Mouse (Mus musculus) ES-CJ7 (cell line): ENCODE measurements around the gene Zfp692.
"Not testable (repeated sequence)": the region's sequence is repeated elsewhere in the genome, so short reads cannot be mapped to it uniquely, and the experiment has no call there.

ENCODE experiments used
- DNase-seq: peaks from one replicate; pipeline ENCODE4 v3.0.0; 2011; ENCODE audit warnings: low read depth, low spot score

Gene Zfp692

GRCm38 (mm10) chr11:58306860-58307308, at the start of gene Zfp692:
Zfp692 (plus strand) TSS chr11:58307069.
- DNase-seq = peak; percentile 98

GRCm38 (mm10) chr11:58257816-58258215, 49.1 kb upstream of the Zfp692 start:
- no peak for DNase-seq

GRCm38 (mm10) chr11:58260156-58260555, 46.7 kb upstream of the Zfp692 start:
- no peak for DNase-seq

GRCm38 (mm10) chr11:58261826-58262225, 45.0 kb upstream of the Zfp692 start:
- no peak for DNase-seq

- no peak for DNase-seq
These were observed 44.5 kb upstream of the Zfp692 start for GRCm38 (mm10) chr11:58262336-58262735.

GRCm38 (mm10) chr11:58263516-58263915, 43.4 kb upstream of the Zfp692 start:
- no peak for DNase-seq

GRCm38 (mm10) chr11:58264546-58264945, 42.3 kb upstream of the Zfp692 start:
- no peak for DNase-seq

- DNase-seq = no peak
These were observed 38.6 kb upstream of the Zfp692 start for GRCm38 (mm10) chr11:58268285-58268684.

DNA sequence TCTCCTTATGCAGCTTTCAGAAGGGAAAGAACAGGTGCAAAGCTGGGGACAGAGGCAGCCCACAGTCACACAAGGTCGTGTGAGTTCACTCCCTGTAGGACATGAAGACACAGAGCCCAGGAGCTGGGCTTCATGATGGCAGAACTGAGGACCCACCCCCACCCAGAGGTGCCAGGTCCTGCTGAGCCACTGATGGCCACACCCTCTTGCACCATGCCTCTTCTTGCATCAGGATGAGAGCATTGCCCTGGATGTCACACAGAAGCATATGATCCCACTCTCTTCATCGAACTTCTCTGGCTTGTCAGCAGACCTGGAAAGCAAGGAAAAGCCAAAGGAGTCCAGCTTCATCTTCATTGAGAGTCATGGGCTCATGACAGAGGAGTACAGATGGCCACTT, 32.3 kb upstream of the Zfp692 start, which contains the start of gene 4930438A08Rik:
Gene 4930438A08Rik (plus strand): TSS at position 228 of the 400 bp plus-strand sequence.
- no peak for DNase-seq

DNA sequence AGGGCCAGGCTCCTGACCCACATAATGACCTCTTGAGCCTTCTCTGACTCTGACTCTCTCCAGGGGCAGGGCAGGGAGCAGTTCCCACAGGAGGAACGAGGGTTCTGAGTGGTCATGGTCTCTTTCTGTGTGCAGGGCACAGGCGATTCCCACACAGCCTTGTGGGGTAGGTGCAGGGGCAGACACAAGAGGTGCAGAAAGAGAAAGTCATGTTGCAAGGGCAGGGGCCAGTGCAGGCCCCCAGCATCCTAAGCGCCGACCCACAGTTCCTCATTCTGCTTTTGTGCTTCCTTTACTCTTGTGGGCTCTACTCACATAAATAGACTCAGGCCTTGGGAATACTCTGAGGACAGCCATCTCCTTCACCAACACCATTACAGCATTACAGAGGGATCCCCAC, 31.1 kb upstream of the Zfp692 start:
- DNase-seq = no peak

DNA sequence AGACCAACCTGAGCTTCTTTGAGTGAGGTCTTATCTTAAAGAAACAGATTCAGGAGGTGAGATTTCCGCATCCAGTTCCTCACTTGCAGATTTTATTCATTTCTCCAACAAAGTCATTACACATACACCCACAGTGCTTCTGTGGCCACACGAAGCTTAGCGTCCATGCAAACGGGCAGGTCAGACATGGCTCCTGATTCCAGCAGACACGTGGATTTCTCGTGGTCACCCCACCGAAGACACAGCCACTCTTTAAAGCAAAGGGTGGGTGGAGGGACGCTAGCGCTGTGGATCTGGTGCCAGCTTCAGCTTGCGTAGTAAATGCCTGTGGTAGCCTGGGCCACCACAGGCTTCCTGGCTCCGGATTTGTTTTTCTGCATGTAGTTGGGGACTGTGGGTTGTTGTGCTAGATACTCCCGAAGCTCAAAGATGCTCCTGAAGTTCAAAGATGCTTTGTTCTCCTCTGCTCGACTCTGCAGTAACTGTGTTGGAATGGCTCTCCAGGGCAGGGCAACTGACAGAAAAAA, 24.8 kb upstream of the Zfp692 start:
- no peak for DNase-seq

DNA sequence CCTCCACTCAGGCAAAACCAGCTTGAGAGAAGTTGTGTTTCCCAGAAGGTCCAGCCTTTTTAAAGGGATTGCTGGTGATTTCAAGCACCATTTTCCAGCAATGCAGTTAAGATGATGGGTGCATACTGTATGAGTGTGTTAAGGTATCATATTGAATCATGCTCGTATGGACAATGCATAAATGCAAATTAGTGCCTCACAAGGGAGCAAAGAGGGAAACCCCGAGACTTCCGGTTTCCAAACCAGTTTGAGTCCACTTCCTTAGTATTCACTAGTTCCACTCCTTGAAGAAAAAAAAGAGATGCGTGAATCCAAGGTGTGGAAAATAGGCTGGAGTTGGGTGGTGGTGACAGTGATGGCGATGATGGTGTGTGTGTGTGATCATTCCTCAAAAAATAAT, 24.4 kb upstream of the Zfp692 start:
- no peak for DNase-seq

DNA sequence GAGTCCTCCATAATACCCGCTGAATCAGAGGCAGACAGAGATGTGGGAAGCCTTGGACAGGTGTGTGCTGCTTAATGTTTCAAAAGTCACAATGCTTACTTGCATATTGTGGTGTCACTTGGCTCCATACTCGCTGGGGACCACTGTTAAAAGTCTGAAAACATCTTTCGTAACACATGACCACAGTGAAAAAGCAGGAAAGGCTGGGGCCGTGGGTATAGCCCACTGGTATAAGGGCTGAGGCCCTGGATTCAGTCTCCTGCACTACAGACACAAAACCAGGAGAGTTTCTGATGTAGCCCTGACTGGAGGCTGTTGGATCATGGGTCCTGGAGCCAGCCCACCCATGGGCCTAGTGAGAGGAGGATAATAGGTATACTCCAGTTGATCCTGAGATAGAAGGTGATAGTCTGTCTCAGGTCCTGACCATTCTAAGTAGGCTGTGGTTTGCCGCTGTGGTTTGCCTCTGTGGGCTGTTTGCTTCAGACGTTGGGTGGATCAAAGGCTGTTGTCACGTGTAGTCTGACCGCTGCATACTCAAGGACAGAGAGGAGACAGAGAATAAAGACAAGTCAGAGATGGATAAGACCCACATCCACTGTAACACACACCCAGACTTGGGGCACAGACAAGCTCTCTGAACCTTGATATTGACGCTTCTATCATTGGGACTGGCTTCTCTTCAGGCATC, 16.7 kb upstream of the Zfp692 start:
- peak; percentile 28 for DNase-seq

DNA sequence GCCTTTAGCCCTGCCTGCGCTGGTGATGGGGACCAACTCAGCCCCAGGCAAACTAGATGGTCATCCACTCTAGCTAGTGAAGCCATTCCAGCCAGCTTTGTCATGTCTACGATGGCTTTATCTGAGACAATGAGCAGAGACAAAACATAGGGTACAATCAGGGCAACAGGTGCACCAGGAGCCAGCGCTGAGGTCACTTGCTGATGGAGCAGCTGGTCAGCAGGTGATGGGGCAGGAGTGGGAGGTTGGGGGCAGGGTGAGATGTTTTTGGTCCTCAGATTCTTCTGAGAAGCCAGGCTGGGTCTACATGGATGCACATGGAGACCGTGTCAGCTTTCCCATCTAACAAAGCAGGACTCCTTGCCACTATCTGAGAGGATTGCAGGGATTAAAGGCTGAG, 16.1 kb upstream of the Zfp692 start:
- no peak for DNase-seq

DNA sequence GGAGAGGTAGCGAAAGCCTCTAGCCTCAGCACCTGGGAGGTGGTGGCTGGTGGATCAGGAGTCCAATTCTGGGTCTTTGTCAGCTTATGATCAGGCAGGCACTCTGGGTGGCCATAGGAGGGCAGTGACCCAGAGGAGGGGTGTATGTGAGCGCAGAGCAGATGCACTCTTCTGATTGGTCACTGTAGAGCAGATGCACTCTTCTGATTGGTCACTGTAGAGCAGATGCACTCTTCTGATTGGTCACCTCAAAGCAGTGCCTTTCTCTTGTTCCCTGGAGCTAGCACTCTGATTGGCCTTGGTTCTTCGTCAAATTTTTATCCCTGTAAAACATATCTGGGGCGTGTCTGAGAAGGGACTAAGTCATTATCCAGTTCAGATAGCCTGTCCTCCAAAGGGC, 14.1 kb upstream of the Zfp692 start:
- DNase-seq = no peak

- DNase-seq = no peak
These were observed 9.5 kb upstream of the Zfp692 start for GRCm38 (mm10) chr11:58297396-58297795.

DNA sequence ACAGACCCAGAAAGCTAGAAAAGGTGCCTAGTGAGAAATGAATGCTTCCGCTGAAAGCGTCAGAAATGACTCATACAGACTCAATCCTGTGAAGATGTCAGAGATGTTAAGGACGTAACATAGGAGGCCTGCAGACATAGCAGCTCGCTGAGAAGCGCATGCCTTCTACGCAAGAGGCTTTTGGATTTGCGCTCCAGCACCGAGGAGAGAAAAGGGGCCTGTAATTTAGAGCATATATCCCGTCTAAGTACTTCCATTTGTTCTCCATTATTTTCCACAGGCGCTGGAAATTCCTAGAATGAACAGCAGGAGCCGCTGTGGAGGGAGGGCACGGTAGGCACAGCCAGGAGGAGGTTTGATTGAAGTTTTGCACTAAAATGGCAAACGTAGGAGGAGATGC, 5.8 kb upstream of the Zfp692 start:
- peak; percentile 79 for DNase-seq

DNA sequence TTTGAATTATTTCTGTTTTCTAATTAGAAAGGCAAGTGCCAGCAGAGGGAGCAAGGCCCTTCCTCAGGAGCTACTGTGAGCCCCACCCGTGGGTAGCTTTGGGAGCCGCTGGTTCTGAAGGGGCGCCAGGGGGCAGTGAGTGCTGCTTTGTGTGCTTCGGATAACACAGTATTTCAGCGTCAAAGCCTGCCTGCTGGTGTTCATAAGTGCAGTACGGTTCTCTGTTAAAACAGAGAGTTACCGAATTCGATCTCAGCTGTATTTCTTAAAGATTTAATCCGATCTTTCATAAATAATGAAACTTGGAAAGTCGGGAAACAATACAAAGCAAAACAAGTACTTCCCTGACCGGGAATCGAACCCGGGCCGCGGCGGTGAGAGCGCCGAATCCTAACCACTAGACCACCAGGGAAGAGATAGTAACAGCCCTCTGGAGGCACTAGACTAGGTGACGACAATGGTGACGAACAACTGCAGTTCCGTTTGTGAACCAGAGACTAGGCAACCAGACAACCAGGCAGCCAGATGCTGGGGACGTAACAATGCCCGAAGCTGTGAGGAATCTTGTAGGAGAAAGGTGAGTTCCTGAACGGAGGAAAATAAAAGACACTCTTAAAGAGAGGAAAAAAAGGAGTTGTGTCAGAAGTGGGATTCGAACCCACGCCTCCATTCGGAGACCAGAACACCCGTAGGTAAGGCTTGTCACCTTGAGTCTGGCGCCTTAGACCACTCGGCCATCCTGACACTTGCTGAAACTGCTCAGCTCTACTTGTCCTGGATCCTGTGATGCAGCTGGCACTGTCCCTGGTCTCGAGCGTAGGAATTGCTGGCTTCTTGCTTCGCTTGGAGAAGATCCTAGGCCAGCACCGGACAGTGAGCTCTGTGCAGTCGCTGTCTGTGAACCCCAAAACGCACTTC, 4.8 kb upstream of the Zfp692 start:
- peak; percentile 96 for DNase-seq

DNA sequence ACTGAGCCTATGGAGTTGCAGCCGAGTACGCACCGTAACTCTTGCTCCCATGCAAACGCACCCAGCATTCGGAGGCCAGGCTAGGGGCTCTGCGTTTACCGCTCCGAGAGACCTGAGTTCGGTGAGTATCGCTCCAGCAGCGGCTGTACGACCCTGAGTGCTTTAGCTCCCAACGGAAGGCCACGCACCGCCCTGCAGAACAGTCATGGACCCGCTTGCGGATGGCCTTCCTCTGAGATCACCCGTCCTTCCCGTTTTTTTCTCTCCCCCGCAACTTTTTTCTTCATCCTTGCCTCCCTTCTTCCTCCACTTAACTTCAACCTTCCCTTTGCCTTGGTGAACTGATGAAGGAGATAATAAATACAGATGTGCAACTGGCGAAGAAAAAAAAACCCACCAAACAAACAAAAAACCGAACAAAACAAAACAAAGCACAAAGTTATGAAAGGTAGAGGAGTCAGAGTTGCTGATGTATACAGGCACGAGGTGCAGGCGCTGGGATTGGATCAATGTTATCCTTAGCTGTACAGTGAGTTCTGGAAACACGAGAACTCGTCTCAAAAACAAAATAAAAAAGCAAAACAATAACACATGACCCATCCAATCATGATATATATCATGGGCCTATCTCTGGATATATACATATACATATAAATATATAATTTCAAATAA, 4.0 kb upstream of the Zfp692 start:
- no peak for DNase-seq

DNA sequence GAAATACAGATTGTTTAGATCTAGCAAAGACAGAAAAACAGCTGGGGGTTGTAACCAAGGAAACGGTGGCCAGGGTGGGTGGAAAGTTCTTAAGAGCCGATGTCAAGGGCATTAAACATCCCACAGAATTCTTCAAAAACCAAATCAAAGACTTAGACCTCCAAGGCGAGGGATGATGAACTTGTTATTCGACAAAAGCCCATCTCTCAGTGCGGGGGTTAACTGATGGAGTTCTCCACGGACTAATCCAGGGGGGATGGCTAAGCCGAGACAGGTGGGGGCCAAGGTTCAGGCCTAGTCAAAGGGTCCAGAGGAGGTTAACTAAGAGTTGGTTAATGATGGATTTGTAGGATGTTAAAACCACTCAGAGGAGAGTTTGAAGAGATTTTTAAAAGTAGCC, 3.3 kb upstream of the Zfp692 start:
- DNase-seq = no peak

DNA sequence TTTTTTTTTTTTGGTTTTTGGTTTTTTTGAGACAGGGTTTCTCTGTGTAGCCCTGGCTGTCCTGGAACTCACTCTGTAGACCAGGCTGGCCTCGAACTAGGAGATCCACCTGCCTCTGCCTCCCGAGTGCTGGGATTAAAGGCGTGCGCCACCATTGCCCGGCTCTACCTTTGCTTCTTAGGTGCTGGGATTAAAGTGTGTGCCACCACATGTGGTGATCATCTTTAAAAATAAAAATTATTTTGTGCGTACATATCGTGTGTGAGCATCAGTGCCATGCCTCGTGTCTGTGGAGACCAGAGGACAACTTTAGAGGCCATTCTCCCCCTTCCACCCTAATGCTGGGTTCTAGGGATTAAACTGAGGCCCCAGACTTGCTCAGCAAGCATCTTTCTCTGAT, 1.6 kb upstream of the Zfp692 start:
- not testable (repeated sequence) for DNase-seq
